Mouse (Mus musculus) heart, adult 2 months (tissue): ENCODE measurements around the gene Gm43064.
"Not testable (repeated sequence)": the region's sequence is repeated elsewhere in the genome, so short reads cannot be mapped to it uniquely, and the experiment has no call there.

Experiments
- CTCF ChIP-seq: fragments of 200-600 bp; IDR thresholded peaks from 2 replicates; pipeline ENCODE4 v1.8.1; 2022; ENCODE audit warnings: antibody characterized with exemption, mild to moderate bottlenecking, moderate library complexity
- EP300 ChIP-seq: fragments of 200-500 bp; IDR thresholded peaks from 2 replicates; pipeline ENCODE4 v1.6.1; 2011; ENCODE audit warnings: low read depth, low read length, control low read depth; ENCODE audit not compliant: insufficient read depth
- POLR2A ChIP-seq: fragments of 200-500 bp; IDR thresholded peaks from 2 replicates; pipeline ENCODE4 v1.6.1; 2011; ENCODE audit warnings: mild to moderate bottlenecking, low read depth, low read length, control low read depth; ENCODE audit not compliant: insufficient read depth

- TF ChIP-seq CTCF, POLR2A, EP300: not testable (repeated sequence)
These were observed 30.8 kb downstream of the Gm43064 start for GRCm38 (mm10) chr3:103840195-103840594.
